Mouse (Mus musculus) left cerebral cortex, postnatal 36 days (tissue): ENCODE data around the gene S100a1. TPM values are rescaled to one million over a fixed set of nuclear protein-coding genes. Genes with fewer than 3 reads are reported as not detected.

Source experiments
- DNase-seq, 2 experiments: peaks; one replicate each; pipeline ENCODE4 v3.0.0; 2021 to 2022; ENCODE audit warnings: low spot score in 2 of 2, mixed read lengths in 1 of 2
- intact Hi-C: fragments of 180-260 bp; cut with DNase I; formaldehyde crosslinking; loops from one replicate; pipeline ENCODE4 v1.15.1; 2025
- total RNA-seq, 2 experiments: library from RNA; stranded (reverse); gene quantifications; 2 replicates each; pipeline ENCODE4 v1.2.3; 2021

Gene S100a1
- total RNA-seq = 100 to 1,000 TPM; 118 to 137 TPM

DNA sequence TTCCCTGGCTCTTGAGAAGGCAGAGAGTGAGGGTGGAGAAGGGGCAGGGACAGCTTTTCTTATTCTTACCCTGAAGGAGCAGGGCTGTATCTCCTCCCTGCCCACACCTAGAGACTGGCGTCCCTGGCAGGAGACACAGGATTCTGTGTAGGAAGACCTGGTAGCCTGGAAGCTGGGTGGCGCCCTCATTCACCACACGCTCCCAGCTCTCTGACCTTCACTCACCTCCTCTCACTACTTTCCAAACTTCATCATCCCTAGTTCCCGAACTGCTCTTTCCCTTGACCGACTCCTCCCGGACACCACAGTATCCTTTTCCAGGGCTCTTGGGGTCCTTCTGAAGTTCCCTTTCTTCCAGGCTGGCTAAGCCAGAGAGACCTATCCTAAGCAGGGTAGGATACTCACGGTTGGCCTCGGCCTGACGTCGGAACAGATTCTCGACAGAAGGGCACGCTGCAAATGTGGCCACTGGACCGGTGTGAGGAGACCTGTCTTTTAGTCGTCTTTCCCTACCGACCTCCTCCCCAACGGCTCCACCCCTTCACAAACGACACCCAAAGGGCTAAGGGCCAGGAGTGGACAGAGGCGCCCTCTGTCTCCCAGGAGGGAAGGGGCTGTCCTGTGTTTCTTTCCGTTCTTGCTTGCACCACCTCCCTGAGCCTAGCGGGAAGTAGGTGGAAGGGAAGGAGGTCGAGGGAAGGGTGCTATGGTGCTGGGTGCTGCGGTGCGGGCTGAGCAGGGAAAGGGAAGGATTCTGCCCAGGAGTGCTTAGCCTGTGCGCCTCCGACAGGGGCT, at the start of gene S100a1, which contains the start of gene S100a13:
S100a1 (minus strand) TSS at position 597 of the 795 bp plus-strand sequence.
S100a13 (plus strand) TSS at position 640 of the 795 bp plus-strand sequence.
- peak; percentile 35 to 56 for DNase-seq
- intact Hi-C loops = loop anchor here (5.0 kb wide), 1 partner anchor 138 kb away; the partner anchor contains the start of gene S100a7a

DNA sequence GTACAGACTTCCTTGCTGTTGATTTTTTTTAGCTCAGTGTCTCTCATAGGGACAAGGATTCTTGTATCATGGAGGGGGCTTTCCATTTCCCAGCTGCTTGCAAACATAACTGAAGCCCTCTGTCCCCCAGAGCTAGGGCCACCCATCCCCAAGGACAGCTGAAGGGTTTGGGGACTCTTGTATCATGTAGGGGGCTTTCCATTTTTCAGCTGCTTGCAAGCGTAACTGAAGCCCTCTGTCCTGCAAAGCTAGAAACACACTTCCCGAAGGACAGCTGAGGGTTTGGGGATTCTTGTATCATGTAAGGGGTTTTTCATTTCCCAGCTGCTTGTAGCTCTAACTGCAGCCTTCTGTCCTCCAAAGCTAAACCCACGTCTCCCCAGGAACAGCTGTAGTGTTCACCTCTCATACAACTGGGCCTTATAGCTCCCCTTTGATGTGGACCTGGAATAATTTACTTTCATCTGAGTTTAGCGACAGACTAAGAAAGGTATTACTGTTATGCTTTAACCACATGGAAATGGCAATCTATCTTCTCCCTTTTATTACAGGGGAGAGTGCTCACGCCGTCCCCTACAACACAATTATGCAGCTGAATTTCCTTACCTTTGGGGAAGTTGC, 45.9 kb upstream of the S100a1 start, which contains the start of gene S100a3:
S100a3 (plus strand) TSS at position 571 of the 621 bp plus-strand sequence.
- intact Hi-C loops = no loop called here
- DNase-seq = no peak

DNA sequence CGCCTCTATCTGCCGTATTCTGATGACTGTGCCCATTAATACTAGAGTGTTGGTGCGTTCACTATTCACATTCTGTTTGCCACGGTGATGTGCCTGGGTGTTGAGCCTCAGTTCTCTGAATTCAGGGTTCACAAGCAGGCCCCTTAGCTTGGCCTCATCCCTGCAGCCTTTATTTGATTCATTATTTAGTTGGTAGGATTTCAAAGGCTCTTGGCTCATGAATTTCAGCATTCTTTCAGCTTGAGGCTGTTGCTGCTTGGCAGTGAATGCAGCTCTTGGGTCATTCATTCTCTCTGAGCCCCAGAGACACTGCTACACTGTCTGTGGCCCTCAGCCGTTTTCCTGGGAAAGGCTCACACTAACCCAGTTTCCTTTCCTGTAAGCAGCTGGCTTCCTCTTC, 41.8 kb upstream of the S100a1 start:
- intact Hi-C loops = no loop called here
- DNase-seq = no peak

DNA sequence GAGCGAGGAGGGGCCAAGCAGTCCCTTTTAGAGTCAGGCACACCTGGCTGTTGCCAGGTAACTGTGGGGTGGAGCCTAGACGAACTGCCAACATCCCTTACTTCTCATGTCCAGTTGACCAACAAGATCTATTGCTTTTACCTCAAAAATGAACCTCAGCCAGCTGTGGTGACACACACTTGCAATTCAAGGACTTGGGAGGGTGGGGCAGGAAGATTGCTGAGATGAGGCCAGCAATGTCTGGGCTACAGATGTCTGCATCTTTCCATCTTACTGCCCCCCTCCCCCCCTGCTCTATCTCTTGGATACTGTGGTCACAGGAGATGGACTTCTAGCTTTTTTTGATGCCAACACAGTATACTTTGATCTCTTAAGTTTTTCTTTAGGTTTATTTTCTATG, 38.0 kb upstream of the S100a1 start:
- intact Hi-C loops = no loop called here
- no peak for DNase-seq

DNA sequence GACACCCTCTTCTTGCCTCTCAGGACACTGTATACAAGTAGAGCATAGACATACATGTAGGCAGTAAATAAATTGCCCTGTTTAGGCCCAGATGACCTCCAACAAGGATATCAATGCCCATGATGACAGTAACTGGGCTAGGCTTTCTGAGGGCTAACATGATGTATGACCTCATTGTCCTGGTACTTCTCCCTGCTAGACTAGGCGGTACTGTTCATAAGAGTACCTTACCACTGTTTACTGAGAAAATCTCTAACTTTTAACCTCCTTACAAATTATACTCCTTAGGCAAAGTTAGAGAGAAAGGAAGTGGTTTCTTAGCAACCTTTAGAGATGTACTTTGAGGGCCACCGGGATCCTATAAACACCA, 36.2 kb upstream of the S100a1 start:
- no peak for DNase-seq
- intact Hi-C loops = no loop called here

DNA sequence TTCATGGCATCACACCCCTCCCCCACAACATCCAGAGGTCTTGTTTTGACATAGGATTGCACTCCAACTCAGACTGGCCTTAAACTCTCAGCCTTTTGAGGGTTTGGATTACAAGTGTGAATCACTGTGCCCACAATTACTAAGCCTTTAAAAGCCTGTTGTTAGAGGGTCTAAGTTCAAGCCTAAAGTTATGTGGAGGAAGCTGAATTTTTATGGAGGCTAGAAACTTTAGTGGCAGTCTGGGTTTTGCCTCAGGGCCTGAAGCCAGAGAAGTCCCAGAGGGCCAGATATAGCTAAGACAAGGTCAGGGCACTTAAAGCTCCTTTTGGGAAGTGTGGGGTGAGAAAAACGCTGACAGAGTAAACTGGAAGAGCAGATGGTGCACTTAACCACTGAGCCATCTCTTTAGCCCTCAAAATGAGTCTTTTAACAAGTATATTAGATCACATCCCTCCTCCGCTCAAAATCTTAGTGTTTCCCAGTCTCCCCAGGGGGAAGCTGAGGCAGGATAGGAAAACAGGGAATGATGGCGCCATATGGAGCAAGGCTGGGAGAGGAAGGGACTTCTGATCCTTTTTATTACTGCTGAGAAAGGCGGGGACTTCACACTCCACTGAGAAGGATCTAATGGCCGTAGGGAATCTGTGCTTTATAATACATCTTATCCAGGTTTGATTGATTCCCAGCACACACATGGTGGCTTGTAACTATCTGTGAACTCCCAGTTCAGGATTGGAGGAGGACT, 35.7 kb upstream of the S100a1 start:
- no peak for DNase-seq
- intact Hi-C loops = no loop called here

DNA sequence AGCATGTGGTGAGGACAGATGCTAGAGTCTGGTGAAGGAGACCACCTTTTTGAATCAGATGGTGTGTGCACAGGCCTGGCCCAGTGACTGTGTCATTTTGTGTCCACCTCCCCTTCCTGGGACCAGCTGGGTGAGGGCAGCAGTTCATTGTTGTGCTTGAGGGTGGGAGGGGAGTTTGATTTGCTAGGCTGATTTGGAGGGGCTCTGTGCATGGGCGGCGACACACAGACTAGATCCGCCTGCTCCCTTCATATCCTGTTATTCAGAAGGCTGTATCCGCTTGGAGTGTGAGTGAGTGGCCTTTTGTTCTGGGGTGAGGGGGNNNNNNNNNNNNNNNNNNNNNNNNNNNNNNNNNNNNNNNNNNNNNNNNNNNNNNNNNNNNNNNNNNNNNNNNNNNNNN, 26.7 kb upstream of the S100a1 start:
- no peak for DNase-seq
- intact Hi-C loops = no loop called here

DNA sequence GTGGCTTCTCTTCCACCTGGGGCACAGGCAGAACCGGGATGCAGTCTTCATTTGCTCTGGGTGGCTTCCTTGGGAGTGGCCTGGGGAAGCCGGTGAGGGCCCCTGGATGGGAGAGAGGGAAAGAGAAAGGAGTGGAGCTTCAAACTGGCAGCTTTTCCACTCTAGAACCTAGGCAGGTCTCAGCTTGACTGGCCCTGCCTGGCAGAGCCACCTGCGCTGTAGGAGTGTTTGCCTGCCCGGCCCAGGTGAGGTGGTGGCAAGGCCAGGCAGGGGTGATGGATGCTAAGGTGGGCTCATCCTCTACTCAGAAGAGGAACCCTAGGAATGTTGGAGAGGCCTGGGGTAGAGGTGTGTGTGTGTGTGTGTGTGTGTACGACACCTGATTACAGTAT, 23.7 kb upstream of the S100a1 start:
- DNase-seq = no peak
- intact Hi-C loops = no loop called here

DNA sequence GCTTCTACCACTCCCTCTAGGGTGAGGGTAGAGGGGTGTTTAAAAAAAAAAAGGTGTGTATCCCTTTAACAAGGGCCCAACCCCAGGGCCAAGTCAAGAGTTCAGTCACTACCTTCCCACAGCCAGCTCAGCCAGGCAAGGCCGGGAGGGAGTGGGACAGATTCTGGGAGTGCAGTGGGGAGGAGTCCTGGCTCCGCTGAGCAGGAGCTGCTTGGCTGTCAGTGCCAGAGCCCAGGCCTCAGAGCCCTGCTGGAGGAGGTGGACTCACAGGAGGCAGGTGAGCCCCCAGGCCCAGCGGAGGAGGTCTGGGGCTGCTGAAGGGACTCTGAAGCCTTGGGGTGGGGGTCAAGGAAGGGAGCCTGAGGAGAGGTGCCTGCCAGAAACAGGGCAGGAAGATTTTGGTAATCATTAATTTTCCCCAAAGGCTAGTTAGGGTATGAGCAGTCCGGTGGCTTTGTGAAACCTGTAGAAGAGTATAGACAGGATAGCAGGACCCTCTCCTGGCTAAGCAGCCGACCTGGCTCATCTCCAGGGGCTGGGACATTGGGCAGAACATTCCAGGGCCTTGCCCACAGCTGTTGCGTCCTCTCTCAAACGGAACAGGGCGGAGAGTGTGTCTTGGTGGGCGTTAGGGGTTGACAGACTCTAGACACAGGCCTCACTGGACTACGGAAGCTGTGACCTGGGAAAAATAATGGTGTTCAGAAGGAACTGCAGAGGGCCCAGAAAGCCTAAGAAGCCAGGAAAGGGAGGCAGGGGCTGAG, 23.1 kb upstream of the S100a1 start, which contains the start of gene S100a16:
S100a16 (plus strand) TSS at position 114 of the 764 bp plus-strand sequence.
- DNase-seq = no peak
- intact Hi-C loops = no loop called here

DNA sequence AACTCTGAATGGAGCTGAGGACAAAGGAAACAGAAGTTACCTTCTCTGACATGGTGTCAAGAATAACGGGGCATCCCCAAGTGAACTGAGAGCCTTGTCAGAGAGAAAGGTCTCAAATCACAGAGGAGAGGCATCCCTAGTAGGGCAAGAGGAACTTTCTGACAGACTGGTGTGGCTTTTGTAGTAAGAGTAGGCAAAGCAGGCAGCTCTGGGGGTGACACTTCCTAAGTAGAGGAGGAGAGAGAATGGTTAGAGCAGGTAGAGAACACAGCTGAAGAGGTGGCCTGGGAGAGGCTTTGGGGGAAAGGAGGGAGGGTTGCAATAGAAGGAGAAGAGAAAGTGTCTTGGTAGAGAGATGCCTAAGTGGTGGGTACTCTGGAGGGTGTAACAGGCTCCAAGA, 21.3 kb upstream of the S100a1 start:
- no peak for DNase-seq
- intact Hi-C loops = no loop called here

DNA sequence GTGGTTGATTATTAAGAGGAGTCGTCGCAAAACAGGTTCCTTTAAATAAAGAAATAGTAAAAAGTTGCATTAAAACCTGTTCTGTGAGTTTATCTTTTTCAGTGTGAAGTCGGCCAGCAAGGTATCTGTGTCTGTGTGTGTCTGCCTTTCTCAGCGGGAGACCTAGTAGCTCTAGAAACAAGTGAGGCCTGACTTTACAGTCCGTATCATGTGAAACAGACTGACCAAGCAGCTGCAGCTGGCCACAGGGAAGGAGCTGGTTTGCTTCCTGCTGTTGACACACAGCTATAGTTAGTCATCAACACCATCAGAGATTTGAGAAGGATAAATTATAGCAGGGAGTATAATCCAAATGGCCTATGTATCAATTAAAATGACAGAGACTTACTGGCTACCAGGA, 17.5 kb upstream of the S100a1 start:
- intact Hi-C loops = no loop called here
- no peak for DNase-seq

DNA sequence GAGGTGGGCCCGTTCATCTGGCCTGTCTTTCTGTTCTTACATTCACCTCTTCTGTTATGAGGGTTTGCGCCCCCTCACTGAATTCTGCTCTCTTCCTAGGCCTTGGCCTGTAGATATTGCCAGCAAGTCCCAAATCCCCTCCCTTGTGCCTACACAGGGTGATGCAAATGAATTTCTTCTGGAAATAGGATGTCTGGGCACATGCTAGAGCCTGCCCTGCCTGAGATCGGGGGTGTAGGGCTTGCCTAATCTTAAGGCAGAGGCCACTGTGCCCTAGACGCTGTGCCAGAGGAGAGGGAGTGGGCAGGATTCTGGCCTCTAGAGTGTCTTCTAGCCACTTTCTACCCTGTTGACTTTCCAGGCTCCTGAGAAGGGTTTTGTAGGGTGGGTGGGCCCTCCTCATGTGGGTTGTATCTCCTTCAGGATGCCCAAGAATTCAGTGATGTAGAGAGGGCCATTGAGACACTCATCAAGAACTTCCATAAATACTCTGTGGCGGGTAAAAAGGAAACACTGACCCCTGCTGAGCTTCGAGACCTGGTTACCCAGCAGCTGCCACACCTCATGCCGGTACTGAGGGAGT, 13.2 kb upstream of the S100a1 start:
- intact Hi-C loops = loop anchor here (5.0 kb wide), 2 partner anchors 50 to 85 kb away; partner anchors contain the start of gene S100a6

DNA sequence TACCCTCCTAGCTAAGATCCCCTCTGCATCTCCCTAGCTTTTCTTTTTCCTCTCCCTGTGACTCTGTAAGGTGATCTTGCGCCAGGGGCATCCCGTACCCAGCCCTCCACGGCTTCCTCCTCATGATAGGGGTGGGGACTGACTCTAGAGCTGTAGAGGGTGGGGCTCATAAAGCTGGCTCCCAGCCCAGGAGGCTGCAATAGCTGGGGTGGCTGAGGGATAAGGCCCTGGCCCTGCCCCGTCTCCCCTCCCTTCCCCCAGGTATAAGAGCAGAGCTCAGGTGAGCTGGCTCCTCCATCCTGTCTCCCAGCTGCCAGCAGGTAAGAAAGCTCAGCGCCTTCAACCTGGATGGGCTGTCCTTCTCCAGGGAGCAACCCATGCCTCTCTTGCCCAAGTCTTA, 12.4 kb upstream of the S100a1 start, which contains the start of gene S100a14:
S100a14 (plus strand) TSS at position 277 of the 400 bp plus-strand sequence.
- intact Hi-C loops = loop anchor here (5.0 kb wide), 2 partner anchors 51 to 86 kb away; partner anchors contain the start of gene S100a6

More for the DNA sequence above, 13.2 kb upstream of the S100a1 start:
- DNase-seq = no peak

DNA sequence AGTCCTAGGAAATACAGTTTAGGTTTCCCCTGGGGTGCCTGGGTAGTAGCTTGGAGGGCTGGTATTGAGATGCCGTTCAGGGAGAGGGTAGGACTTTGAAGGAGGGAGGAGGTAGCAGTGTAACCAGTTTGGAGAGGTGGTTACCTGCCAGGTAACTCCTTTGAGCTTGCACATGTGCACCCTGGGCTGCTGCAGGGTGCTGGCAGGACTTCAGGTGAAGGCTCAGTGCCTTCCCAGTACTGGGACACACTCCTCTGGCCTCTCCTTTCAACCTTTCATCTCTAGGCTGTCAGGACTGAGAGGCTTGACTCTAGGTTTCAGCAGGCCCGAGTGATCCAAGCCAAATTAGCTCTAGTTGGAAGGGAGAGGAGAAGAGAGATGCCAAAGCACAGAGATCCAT, 11.9 kb upstream of the S100a1 start:
- intact Hi-C loops = loop anchor here (5.0 kb wide), 2 partner anchors 51 to 86 kb away; partner anchors contain the start of gene S100a6

More for the DNA sequence above, 12.4 kb upstream of the S100a1 start, which contains the start of gene S100a14:
- no peak for DNase-seq

DNA sequence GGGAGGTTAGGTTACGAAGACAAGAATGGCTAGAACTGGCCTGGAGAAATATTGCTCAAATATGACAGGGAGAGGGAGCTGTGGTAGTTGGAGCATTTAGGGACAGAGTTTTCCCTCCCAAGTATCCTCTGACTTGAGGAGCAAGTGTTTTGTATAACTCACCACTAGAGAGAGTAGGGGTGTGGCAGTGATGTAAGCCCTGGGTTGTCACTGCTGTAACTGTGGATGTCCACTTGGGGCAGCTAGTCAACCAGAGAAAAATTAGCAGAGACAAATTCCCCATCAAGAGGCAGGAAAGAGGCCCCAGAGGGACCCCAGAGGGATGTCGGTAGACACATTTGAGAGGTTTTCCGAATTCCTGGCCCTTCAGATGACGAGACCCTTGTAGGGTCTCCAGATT, 11.2 kb upstream of the S100a1 start:
- intact Hi-C loops = loop anchor here (5.0 kb wide), 2 partner anchors 52 to 87 kb away; partner anchors contain the start of gene S100a6

More for the DNA sequence above, 11.9 kb upstream of the S100a1 start:
- no peak for DNase-seq

DNA sequence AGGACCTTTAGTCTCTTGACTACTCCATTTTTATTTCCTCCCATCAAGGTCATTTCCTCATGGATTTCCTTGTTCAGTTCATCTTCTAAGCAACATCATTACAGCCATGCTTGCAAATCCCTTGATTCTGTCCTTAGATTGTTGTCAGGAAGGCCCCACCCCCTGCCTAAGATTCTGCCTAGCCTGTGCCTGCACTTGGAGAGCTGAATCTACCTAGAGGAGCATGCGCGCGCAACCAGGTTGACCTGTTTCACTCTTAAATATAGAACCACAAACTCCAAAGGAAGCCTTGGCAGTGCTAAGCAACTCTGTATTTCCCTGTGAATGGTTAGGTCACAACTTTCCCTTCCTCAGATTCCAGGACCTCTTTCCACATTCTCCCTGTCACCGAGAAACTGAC, 3.5 kb upstream of the S100a1 start:
- intact Hi-C loops = no loop called here

More for the DNA sequence above, 11.2 kb upstream of the S100a1 start:
- DNase-seq = no peak

DNA sequence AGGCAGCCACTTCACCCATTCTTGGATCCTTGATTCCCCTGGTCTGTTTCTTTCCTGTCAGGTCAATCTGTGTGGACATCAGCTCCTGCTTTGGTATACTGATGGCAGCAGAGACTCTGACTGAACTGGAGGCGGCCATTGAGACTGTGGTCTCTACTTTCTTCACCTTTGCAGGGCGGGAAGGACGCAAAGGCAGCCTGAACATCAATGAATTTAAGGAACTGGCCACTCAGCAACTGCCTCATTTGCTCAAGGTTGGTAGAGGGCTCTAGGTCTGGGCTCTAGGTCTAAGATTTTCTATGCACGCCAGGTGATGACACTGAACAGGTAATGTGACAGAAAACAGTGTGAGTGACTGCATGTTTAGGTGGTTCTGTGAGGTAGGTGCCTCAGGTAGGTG, 1.6 kb upstream of the S100a1 start:
- intact Hi-C loops = no loop called here
- no peak for DNase-seq

More for the DNA sequence above, 3.5 kb upstream of the S100a1 start:
- DNase-seq = no peak

DNA sequence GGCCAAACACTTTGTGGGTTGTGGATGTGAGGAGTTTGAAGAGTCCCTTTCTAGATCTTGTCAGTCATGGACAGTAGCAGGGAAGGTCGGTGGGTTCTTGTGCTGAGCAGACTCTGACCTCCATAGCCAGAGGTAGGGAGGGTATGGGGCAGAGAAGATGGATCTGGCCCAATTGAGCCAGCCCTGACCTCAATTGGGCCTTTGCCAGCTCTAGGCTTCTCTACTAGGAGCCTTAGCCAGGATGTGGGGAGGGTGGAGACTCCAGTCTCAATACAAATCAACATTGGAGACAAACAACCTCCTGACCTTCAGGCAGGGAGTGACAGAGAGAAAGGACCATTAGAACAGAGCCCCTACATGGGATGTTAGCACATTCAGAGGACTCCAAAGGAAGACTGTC, 1.1 kb upstream of the S100a1 start:
- DNase-seq = no peak
- intact Hi-C loops = no loop called here

DNA sequence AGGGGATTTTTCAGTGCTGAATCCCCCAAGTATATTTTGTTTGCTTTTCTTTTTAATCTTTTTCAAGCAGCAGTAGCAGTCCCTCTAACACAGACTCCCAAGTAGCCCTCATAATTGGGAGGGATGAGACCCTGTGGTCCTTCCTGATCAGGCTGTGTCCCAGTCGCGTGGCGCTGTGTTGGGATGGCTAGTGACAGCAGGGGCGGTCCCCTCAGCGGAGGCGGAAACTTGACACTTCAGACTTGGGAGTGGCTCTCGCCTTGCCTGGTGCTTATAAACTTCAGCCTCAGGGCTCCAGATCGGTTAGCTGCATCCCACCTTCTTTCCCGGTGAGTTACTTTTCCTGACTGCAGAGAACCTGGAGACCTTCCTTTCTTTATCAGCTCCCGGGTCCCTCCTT, 499 bp upstream of the S100a1 start:
- intact Hi-C loops = loop anchor here (5.0 kb wide), 1 partner anchor 138 kb away; the partner anchor contains the start of gene S100a7a
- no peak for DNase-seq
